Mouse (Mus musculus): ENCODE measurements around the gene Notch1. TPM values are rescaled to one million over a fixed set of nuclear protein-coding genes. Genes with fewer than 3 reads are reported as not detected.
A peak's percentile ranks its signal among the peaks of the same experiment; 100 is the strongest.

Gene Notch1
- polyA plus RNA-seq, 1 experiment from 2014 or later = 2.1 TPM

DNA sequence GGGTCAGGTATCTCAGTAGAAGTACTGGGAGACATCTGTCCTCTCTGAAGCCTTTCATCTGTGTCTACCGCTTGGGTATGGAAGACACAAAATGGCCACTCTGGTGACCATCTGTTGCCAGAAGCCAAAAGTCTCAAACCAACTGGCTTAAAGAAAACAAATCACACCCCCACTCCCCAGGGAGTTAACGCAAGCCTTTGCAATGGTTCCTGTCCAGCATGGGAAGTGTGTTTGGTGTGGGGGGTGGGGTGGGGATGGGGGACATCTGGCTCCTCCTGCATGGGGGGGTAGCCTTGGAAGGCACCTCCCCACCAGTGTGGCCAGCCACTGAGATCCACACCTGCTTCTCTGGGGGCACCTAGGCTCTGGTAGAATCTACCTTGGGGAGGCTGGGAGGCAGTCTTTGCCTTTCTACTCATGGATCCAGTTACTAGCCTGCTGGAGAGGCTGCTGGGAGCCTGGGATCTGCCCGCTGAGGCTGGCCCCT, 29.6 kb downstream of the Notch1 start:
- Histone ChIP-seq H3K4me1 (ENCODE audit: insufficient read depth) (peaks cover 80% of the 10 kb centered on the region), H3K4me3 (ENCODE audit: low read depth, low read length) (no peak overlapping the region), H3K9ac (replicated peaks) (no peak overlapping the region), H3K36me3 (replicated peaks; ENCODE audit: insufficient read depth, low read length) (peaks cover 6% of the 10 kb centered on the region; the same call in 1 of the 2 replicates), H3K9me3 (ENCODE audit: low read length) (no peaks in the 10 kb centered on the region), H3K27ac (ENCODE audit: low read depth) (peak overlapping the region; percentile 18; the same call in 1 of the 2 replicates), H3K27me3 (ENCODE audit: insufficient read depth, low read length) (no peaks in the 10 kb centered on the region), H3K4me2 (ENCODE audit: low read depth, low read length) (0 out of 2 replicates have a peak overlapping the region, but pooled peaks have one; percentile 15)
- DNase-seq = no peak
- no peak for TF ChIP-seq CTCF (IDR thresholded peaks at IDR 0.05; ENCODE audit: low read depth)
- TF ChIP-seq EP300 (IDR thresholded peaks at IDR 0.05; ENCODE audit: low read depth) = no peak
- ATAC-seq = no peak
- 62% methylated on average over 3 of the region's 3 CpGs for WGBS (ENCODE audit: insufficient replicate concordance)

DNA sequence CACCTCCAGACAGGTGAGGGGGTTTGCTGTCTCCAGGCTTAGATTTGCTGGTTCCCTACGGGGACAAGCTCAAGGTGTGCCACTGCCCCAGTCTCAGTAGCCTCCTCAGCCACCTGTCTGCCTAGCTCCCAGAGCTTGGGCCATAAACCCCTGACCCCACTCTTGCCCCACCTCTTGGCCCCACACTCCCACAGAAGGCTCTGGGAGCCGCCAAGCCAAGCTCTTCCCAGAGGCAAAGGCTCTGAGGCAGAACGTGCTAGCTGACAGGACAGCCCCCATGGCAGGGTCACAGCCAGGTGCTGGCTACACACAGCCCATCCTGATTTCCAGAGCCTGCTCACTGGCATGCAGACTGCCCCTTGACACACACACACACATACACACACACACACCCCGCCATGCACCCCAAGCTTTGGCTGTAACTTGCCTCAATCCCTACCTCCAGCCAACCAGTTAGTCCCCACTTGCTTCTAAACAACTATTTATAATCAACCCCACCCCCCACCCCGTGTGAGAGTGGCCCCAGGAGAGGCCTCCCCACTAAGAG, 30.1 kb downstream of the Notch1 start:
- ATAC-seq (no peak), DNase-seq (no peak)
- Histone ChIP-seq H3K36me3 (replicated peaks; ENCODE audit: insufficient read depth, low read length) (peaks cover 7% of the 10 kb centered on the region), H3K4me1 (ENCODE audit: insufficient read depth) (peaks cover 85% of the 10 kb centered on the region), H3K27ac (ENCODE audit: low read depth) (peak overlapping the region; percentile 18), H3K9ac (replicated peaks) (no peak overlapping the region), H3K4me2 (ENCODE audit: low read depth, low read length) (no peak overlapping the region), H3K4me3 (ENCODE audit: low read depth, low read length) (no peak overlapping the region), H3K27me3 (ENCODE audit: insufficient read depth, low read length) (no peaks in the 10 kb centered on the region), H3K9me3 (ENCODE audit: low read length) (no peaks in the 10 kb centered on the region)
- TF ChIP-seq EP300 (IDR thresholded peaks at IDR 0.05; ENCODE audit: low read depth) (no peak), CTCF (IDR thresholded peaks at IDR 0.05; ENCODE audit: low read depth) (no peak)
- WGBS (ENCODE audit: insufficient replicate concordance) = 50% methylated on average over 5 of the region's 5 CpGs

DNA sequence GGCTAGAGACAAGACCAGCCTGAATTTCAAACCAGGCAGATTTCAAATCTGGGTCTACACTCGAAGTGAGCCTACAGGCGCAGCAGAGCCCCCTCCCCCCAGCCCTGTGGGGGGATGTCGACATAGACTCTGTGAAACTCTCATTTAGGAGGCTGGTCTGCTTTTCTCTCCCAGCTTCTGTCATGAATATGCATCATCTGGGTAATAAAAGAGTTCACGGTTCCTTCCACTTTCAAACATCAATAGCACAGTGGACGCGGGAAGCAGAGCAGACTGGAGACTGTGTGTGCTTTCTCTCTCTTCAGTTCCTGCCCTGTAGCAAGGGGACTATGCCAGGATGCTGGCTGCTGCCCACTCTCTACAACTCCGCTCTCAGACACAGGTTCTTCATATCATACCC, 30.8 kb downstream of the Notch1 start:
- no peak overlapping the region for H3K4me2 ChIP-seq (ENCODE audit: low read depth, low read length)
- no peaks in the 10 kb centered on the region for H3K27me3 ChIP-seq (ENCODE audit: insufficient read depth, low read length)
- TF ChIP-seq EP300 (IDR thresholded peaks at IDR 0.05; ENCODE audit: low read depth) = no peak
- no peak for TF ChIP-seq CTCF (IDR thresholded peaks at IDR 0.05; ENCODE audit: low read depth)
- peaks cover 88% of the 10 kb centered on the region for H3K4me1 ChIP-seq (ENCODE audit: insufficient read depth)
- WGBS (ENCODE audit: insufficient replicate concordance) = 56% methylated on average over 7 of the region's 7 CpGs
- 0 out of 2 replicates have a peak overlapping the region, but pooled peaks have one; percentile 3 for H3K27ac ChIP-seq (ENCODE audit: low read depth)
- no peaks in the 10 kb centered on the region for H3K9me3 ChIP-seq (ENCODE audit: low read length)
- H3K4me3 ChIP-seq (ENCODE audit: low read depth, low read length) = no peak overlapping the region
- no peak overlapping the region for H3K9ac ChIP-seq (replicated peaks)
- no peak for ATAC-seq
- peaks cover 13% of the 10 kb centered on the region for H3K36me3 ChIP-seq (replicated peaks; ENCODE audit: insufficient read depth, low read length)
- no peak for DNase-seq

DNA sequence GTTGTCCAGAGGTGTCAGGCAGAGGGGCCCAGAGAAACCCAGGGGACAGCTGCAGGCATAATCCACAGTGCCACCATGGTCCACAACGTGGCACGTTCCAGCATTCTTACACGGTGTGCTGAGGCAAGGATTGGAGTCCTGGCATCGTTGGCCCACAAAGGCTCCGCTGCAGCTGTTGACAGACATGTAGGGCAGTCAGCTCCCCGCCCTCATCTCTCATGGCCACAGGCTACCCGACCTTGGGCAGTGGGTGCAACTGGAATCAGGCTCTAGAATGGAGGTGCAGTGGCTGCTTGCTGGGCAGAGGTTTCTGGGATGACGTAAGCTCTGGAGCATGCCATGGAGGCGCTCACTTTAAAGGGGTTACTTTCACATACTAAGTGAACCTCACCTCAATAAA, 31.2 kb downstream of the Notch1 start:
- Histone ChIP-seq H3K9ac (replicated peaks) (no peak overlapping the region), H3K9me3 (ENCODE audit: low read length) (no peaks in the 10 kb centered on the region), H3K4me1 (ENCODE audit: insufficient read depth) (peaks cover 84% of the 10 kb centered on the region), H3K27me3 (ENCODE audit: insufficient read depth, low read length) (no peaks in the 10 kb centered on the region), H3K27ac (ENCODE audit: low read depth) (0 out of 2 replicates have a peak overlapping the region, but pooled peaks have one; percentile 3), H3K4me3 (ENCODE audit: low read depth, low read length) (no peak overlapping the region), H3K4me2 (ENCODE audit: low read depth, low read length) (no peak overlapping the region), H3K36me3 (replicated peaks; ENCODE audit: insufficient read depth, low read length) (peaks cover 17% of the 10 kb centered on the region)
- ATAC-seq (no peak), DNase-seq (no peak)
- 71% methylated on average over 9 of the region's 9 CpGs for whole genome bisulfite sequencing (ENCODE audit: insufficient replicate concordance)
- TF ChIP-seq CTCF (IDR thresholded peaks at IDR 0.05; ENCODE audit: low read depth) (no peak), EP300 (IDR thresholded peaks at IDR 0.05; ENCODE audit: low read depth) (no peak)

DNA sequence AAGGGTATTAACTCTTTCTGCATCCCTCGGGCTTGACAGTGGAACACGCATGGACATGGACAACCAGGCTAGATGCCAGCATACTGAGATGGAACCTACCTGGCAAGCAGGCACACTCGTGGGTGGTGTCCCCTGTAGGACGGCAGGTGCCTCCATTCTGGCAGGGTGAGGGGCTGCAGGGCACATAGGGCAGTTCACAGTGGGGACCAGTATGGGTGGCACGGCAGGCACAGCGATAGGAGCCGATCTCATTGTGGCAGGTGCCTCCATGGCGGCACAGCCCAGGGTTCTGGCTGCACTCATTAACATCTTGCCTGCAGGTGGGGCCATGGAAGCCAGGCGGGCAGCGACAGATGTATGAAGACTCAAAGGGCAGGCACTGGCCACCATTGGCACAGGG, 32.3 kb downstream of the Notch1 start:
- WGBS (ENCODE audit: insufficient replicate concordance) = 77% methylated on average over 10 of the region's 10 CpGs
- H3K4me2 ChIP-seq (ENCODE audit: low read depth, low read length) = no peak overlapping the region
- DNase-seq = no peak
- no peak overlapping the region for H3K4me3 ChIP-seq (ENCODE audit: low read depth, low read length)
- TF ChIP-seq EP300 (IDR thresholded peaks at IDR 0.05; ENCODE audit: low read depth) (no peak), CTCF (IDR thresholded peaks at IDR 0.05; ENCODE audit: low read depth) (no peak)
- peak overlapping the region; percentile 86 for H3K27ac ChIP-seq (ENCODE audit: low read depth)
- no peaks in the 10 kb centered on the region for H3K27me3 ChIP-seq (ENCODE audit: insufficient read depth, low read length)
- peaks cover 79% of the 10 kb centered on the region for H3K4me1 ChIP-seq (ENCODE audit: insufficient read depth)
- H3K9me3 ChIP-seq (ENCODE audit: low read length) = no peaks in the 10 kb centered on the region
- no peak overlapping the region for H3K9ac ChIP-seq (replicated peaks)
- no peak for ATAC-seq
- peaks cover 28% of the 10 kb centered on the region for H3K36me3 ChIP-seq (replicated peaks; ENCODE audit: insufficient read depth, low read length)

DNA sequence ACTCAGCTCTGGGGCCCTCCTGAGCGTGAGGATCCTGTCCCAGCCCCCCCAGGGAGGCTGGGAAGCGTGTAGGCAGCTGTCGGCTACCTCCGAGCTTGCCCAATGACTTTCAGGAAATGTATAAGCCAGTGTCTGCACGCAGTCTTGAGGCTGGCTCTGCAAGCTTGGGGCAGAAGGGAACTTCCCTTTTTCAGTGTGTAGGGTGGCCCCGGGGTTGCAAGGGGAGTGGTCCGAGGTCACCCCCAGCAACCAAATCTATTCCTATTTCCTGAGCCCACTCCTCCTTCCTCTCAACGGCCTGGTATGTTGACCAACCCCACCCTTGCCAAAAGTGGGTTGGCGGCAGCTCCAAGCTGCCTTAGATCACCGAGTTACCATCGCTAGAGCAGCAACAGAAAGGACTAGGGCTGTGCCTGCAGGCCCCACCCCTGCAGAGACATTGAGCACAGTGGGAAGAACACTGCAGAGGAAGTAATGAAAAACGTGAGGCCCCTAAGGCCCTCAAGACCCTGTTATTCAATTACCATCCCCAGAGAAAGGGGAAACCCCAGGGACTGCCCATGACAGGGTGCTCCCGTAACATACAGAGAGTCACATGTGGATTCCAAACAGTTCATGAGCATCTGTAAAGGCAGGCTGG, 33.1 kb downstream of the Notch1 start:
- Histone ChIP-seq H3K4me1 (ENCODE audit: insufficient read depth) (peaks cover 71% of the 10 kb centered on the region), H3K36me3 (replicated peaks; ENCODE audit: insufficient read depth, low read length) (peaks cover 36% of the 10 kb centered on the region), H3K27me3 (ENCODE audit: insufficient read depth, low read length) (no peaks in the 10 kb centered on the region), H3K9me3 (ENCODE audit: low read length) (no peaks in the 10 kb centered on the region), H3K4me3 (ENCODE audit: low read depth, low read length) (no peak overlapping the region), H3K9ac (replicated peaks) (peak overlapping the region; percentile 54), H3K27ac (ENCODE audit: low read depth) (peak overlapping the region; percentile 86), H3K4me2 (ENCODE audit: low read depth, low read length) (peak overlapping the region; percentile 59)
- DNase-seq (peak; percentile 60), ATAC-seq (peak; percentile 65)
- no peak for TF ChIP-seq EP300 (IDR thresholded peaks at IDR 0.05; ENCODE audit: low read depth)
- no peak for TF ChIP-seq CTCF (IDR thresholded peaks at IDR 0.05; ENCODE audit: low read depth)
- 11% methylated on average over 13 of the region's 13 CpGs for WGBS (ENCODE audit: insufficient replicate concordance)

Measured in liver, postnatal 0 days (tissue).